Mouse (Mus musculus) CH12.LX (cell line): ENCODE data around the gene Lce1d. TPM values are rescaled to one million over a fixed set of nuclear protein-coding genes. Genes with fewer than 3 reads are reported as not detected.
"Not testable (repeated sequence)": the region's sequence is repeated elsewhere in the genome, so short reads cannot be mapped to it uniquely, and the experiment has no call there.

Experiments
- DNase-seq: peaks from one replicate; pipeline ENCODE4 v3.0.0-alpha.2; 2013; ENCODE audit errors: extremely low read depth
- H3K27ac ChIP-seq: 2 replicates; pipeline ENCODE4 v1.5.1; 2012; ENCODE audit warnings: low read depth, mild to moderate bottlenecking, control low read depth, moderate library complexity; ENCODE audit not compliant: insufficient read depth
- H3K27me3 ChIP-seq: replicated peaks from 2 replicates; pipeline ENCODE3; 2012; ENCODE audit warnings: inconsistent platforms
- H3K36me3 ChIP-seq, 2 experiments: replicated peaks in 1 of 2; 2 replicates each; pipeline versions ENCODE3 to v1.6.1; 2012; ENCODE audit warnings: inconsistent platforms in 1 of 2, low read length in 1 of 2, mild to moderate bottlenecking in 1 of 2, mixed read lengths in 1 of 2, moderate library complexity in 1 of 2; ENCODE audit not compliant: control insufficient read depth in 1 of 2, insufficient read depth in 1 of 2
- H3K4me1 ChIP-seq, 2 experiments: 2 replicates each; pipeline ENCODE4 v1.6.1; 2012; ENCODE audit warnings: inconsistent platforms in 1 of 2, moderate library complexity in 1 of 2; ENCODE audit not compliant: insufficient read depth in 2 of 2, control insufficient read depth in 1 of 2
- H3K4me2 ChIP-seq: 2 replicates; pipeline ENCODE4 v1.6.1; 2012; ENCODE audit warnings: low read depth, mild to moderate bottlenecking, control low read depth; ENCODE audit not compliant: poor library complexity, insufficient read depth, severe bottlenecking
- H3K4me3 ChIP-seq, 3 experiments: fragments of 150-350 bp in 1 of 3; sonication (generic) in 1 of 3; replicated peaks in 1 of 3; 2 replicates each; pipeline versions ENCODE3 to v1.5.1; 2011 to 2012; ENCODE audit warnings: low read depth in 2 of 3, low read length in 2 of 3, mild to moderate bottlenecking in 2 of 3, moderate library complexity in 2 of 3, control low read depth in 1 of 3, improper control_type of control experiment in 1 of 3, inconsistent platforms in 1 of 3, mixed read lengths in 1 of 3; ENCODE audit not compliant: poor library complexity in 1 of 3
- H3K79me2 ChIP-seq: replicated peaks from 2 replicates; pipeline ENCODE4 v1.6.1; 2012; ENCODE audit warnings: mild to moderate bottlenecking, moderate library complexity; ENCODE audit not compliant: control insufficient read depth, poor library complexity, insufficient read depth, severe bottlenecking; ENCODE audit errors: extremely low read depth
- H3K9ac ChIP-seq: 2 replicates; pipeline ENCODE4 v1.6.1; 2012; ENCODE audit warnings: low read depth, mild to moderate bottlenecking, control low read depth, moderate library complexity; ENCODE audit not compliant: insufficient read depth
- H3K9me3 ChIP-seq: replicated peaks from 2 replicates; pipeline ENCODE3; 2012; ENCODE audit warnings: low read length, inconsistent platforms, mixed read lengths
- BHLHE40 ChIP-seq: IDR thresholded peaks from 2 replicates; pipeline ENCODE4 v1.6.1; 2011; ENCODE audit warnings: mild to moderate bottlenecking, low read depth, low read length, improper control_type of control experiment
- CHD1 ChIP-seq: IDR thresholded peaks from 2 replicates; pipeline ENCODE4 v1.6.1; 2012; ENCODE audit warnings: low read depth, low read length, improper control_type of control experiment, inconsistent platforms
- E2F4 ChIP-seq: IDR thresholded peaks from 2 replicates; pipeline ENCODE4 v1.6.1; 2011; ENCODE audit warnings: low read depth, low read length, improper control_type of control experiment; ENCODE audit not compliant: insufficient replicate concordance
- ETS1 ChIP-seq: conservative IDR thresholded peaks from 2 replicates; pipeline ENCODE4 v1.6.1; 2012; ENCODE audit warnings: low read depth, mild to moderate bottlenecking, inconsistent platforms, low read length, improper control_type of control experiment, moderate library complexity
- GABPA ChIP-seq: IDR thresholded peaks from 2 replicates; pipeline ENCODE4 v1.6.1; 2012; ENCODE audit warnings: low read depth, low read length, improper control_type of control experiment, inconsistent platforms; ENCODE audit not compliant: insufficient replicate concordance
- JUND ChIP-seq: conservative IDR thresholded peaks from 2 replicates; pipeline ENCODE4 v1.6.1; 2011; ENCODE audit warnings: low read depth, low read length, improper control_type of control experiment
- KAT2A ChIP-seq: IDR thresholded peaks from 2 replicates; pipeline ENCODE4 v1.6.1; 2012; ENCODE audit warnings: low read length, improper control_type of control experiment, inconsistent platforms; ENCODE audit not compliant: insufficient replicate concordance
- MAX ChIP-seq: IDR thresholded peaks from 2 replicates; pipeline ENCODE4 v1.6.1; 2011; ENCODE audit warnings: low read length, improper control_type of control experiment
- MAZ ChIP-seq: IDR thresholded peaks from 2 replicates; pipeline ENCODE4 v1.6.1; 2012; ENCODE audit warnings: low read depth, mild to moderate bottlenecking, inconsistent platforms, low read length, improper control_type of control experiment, moderate library complexity
- MEF2A ChIP-seq: IDR thresholded peaks from 2 replicates; pipeline ENCODE4 v1.6.1; 2014; ENCODE audit warnings: low read depth, mild to moderate bottlenecking, inconsistent platforms, low read length, improper control_type of control experiment, borderline replicate concordance
- MXI1 ChIP-seq: IDR thresholded peaks from 2 replicates; pipeline ENCODE4 v1.6.1; 2011; ENCODE audit warnings: mild to moderate bottlenecking, low read depth, low read length, improper control_type of control experiment
- NRF1 ChIP-seq: IDR thresholded peaks from 2 replicates; pipeline ENCODE4 v1.6.1; 2014; ENCODE audit warnings: low read depth, mild to moderate bottlenecking, inconsistent platforms, low read length, improper control_type of control experiment, moderate library complexity
- PAX5 ChIP-seq: IDR thresholded peaks from 2 replicates; pipeline ENCODE4 v1.6.1; 2012; ENCODE audit warnings: low read length, inconsistent platforms, mixed read lengths
- POLR2A ChIP-seq: IDR thresholded peaks from 2 replicates; pipeline ENCODE4 v1.6.1; 2011; ENCODE audit warnings: low read depth, mild to moderate bottlenecking, improper control_type of control experiment, low read length
- RCOR1 ChIP-seq: conservative IDR thresholded peaks from 2 replicates; pipeline ENCODE4 v1.6.1; 2012; ENCODE audit warnings: low read depth, mild to moderate bottlenecking, inconsistent platforms, low read length, improper control_type of control experiment
- SIN3A ChIP-seq: IDR thresholded peaks from 2 replicates; pipeline ENCODE4 v1.6.1; 2012; ENCODE audit warnings: low read length, improper control_type of control experiment, inconsistent platforms
- SMC3 ChIP-seq: IDR thresholded peaks from 2 replicates; pipeline ENCODE4 v1.6.1; 2011; ENCODE audit warnings: low read depth, low read length, improper control_type of control experiment
- TBP ChIP-seq: conservative IDR thresholded peaks from 2 replicates; pipeline ENCODE4 v1.6.1; 2011; ENCODE audit warnings: low read depth, low read length, improper control_type of control experiment
- TCF12 ChIP-seq: IDR thresholded peaks from 2 replicates; pipeline ENCODE4 v1.6.1; 2014; ENCODE audit warnings: low read depth, mild to moderate bottlenecking, inconsistent platforms, low read length, improper control_type of control experiment
- UBTF ChIP-seq: IDR thresholded peaks from 2 replicates; pipeline ENCODE4 v1.6.1; 2012; ENCODE audit warnings: low read depth, mild to moderate bottlenecking, inconsistent platforms, low read length, improper control_type of control experiment, moderate library complexity
- USF1 ChIP-seq: IDR thresholded peaks from 2 replicates; pipeline ENCODE4 v1.6.1; 2014; ENCODE audit warnings: low read depth, mild to moderate bottlenecking, inconsistent platforms, low read length, improper control_type of control experiment
- ZKSCAN1 ChIP-seq: IDR thresholded peaks from 2 replicates; pipeline ENCODE4 v1.6.1; 2012; ENCODE audit warnings: low read depth, inconsistent platforms, low read length, improper control_type of control experiment, borderline replicate concordance
- ZMIZ1 ChIP-seq: IDR thresholded peaks from 2 replicates; pipeline ENCODE4 v1.6.1; 2012; ENCODE audit warnings: low read depth, mild to moderate bottlenecking, inconsistent platforms, low read length, improper control_type of control experiment
- dilution Hi-C: fragments of 300-500 bp; cut with MboI; formaldehyde crosslinking; loops from 2 replicates; pipeline ENCODE4 v1.14.3; 2020; ENCODE audit warnings: low sequenced_read_pairs; ENCODE audit not compliant: extremely low pct_unique_long_range_greater_than_20kb, extremely low pct_ligation_motif_present
- in situ Hi-C: fragments of 300-500 bp; cut with MboI; formaldehyde crosslinking; loops from 3 replicates; pipeline ENCODE4 v1.14.3; 2019; ENCODE audit warnings: low sequenced_read_pairs, low pct_ligation_motif_present, low pct_unique_long_range_greater_than_20kb, mixed read lengths
- polyA plus RNA-seq: library from polyadenylated mRNA; unstranded; fragments of >175 nt; gene quantifications from 2 replicates; pipeline ENCODE4 v1.2.1, GENCODE M21; 2012; ENCODE audit warnings: low read depth; ENCODE audit not compliant: insufficient read length
- total RNA-seq, 2 experiments: library from RNA; depleted of rRNA; stranded (reverse); fragments of 300-350 nt in 1 of 2; fragments of >200 nt in 1 of 2; gene quantifications; 2 replicates each; pipeline ENCODE4 v1.2.3; 2012 to 2014

Lce1d gene
- total and polyA plus RNA-seq, 3 experiments = not detected

GRCm38 (mm10) chr3:92691688-92692087 is 4.7 kb upstream of the Lce1d start:
- H3K4me1 ChIP-seq = no peaks in the 10 kb centered on the region
- no peaks in the 10 kb centered on the region for H3K79me2 ChIP-seq
- in situ Hi-C loops = no loop called here
- no peak overlapping the region for H3K4me2 ChIP-seq
- no peaks in the 10 kb centered on the region for H3K9me3 ChIP-seq
- TF ChIP-seq MAX (no peak), SMC3 (no peak), MXI1 (no peak), KAT2A (no peak), CHD1 (no peak), NRF1 (no peak), ETS1 (no peak), PAX5 (no peak), JUND (no peak), POLR2A (no peak), ZKSCAN1 (no peak)
- TF ChIP-seq, all 38 proteins: peak for 0
- dilution Hi-C loops = no loop called here
- Histone ChIP-seq H3K27me3 (no peaks in the 10 kb centered on the region), H3K4me3 (no peak overlapping the region), H3K9ac (no peak overlapping the region), H3K27ac (no peak overlapping the region), H3K36me3 (no peaks in the 10 kb centered on the region)
- DNase-seq = no peak

GRCm38 (mm10) chr3:92689154-92689553 is 2.1 kb upstream of the Lce1d start:
- dilution Hi-C loops, H3K79me2 ChIP-seq, DNase-seq, H3K9me3 ChIP-seq, H3K4me2 ChIP-seq, H3K9ac ChIP-seq, H3K36me3 ChIP-seq, in situ Hi-C loops, H3K27ac ChIP-seq, H3K4me1 ChIP-seq, H3K4me3 ChIP-seq, H3K27me3 ChIP-seq: not testable (repeated sequence)

- Histone ChIP-seq H3K27me3 (no peaks in the 10 kb centered on the region), H3K4me3 (no peak within 1 kb of the TSS), H3K79me2 (no peaks in the 10 kb centered on the region), H3K4me1 (no peaks in the 10 kb centered on the region), H3K9me3 (no peaks in the 10 kb centered on the region), H3K9ac (no peak within 1 kb of the TSS), H3K36me3 (no peaks in the 10 kb centered on the region), H3K4me2 (no peak within 1 kb of the TSS), H3K27ac (no peak within 1 kb of the TSS)
- in situ Hi-C loops (no loop called here), dilution Hi-C loops (no loop called here)
- TF ChIP-seq GABPA = no peak
- no peak for TF ChIP-seq TBP
- no peak for TF ChIP-seq POLR2A
- TF ChIP-seq RCOR1 = no peak
- TF ChIP-seq SIN3A = no peak
- TF ChIP-seq MEF2A = no peak
- TF ChIP-seq MAZ = no peak
- TF ChIP-seq ZMIZ1 = no peak
- no peak for TF ChIP-seq TCF12
- no peak for TF ChIP-seq JUND
- no peak for TF ChIP-seq BHLHE40
- TF ChIP-seq USF1 = no peak
- no peak for TF ChIP-seq E2F4
- TF ChIP-seq UBTF = no peak
- no peak for DNase-seq
These were observed 8.1 kb downstream of the Lce1d start, which contains the start of gene Lce1c for GRCm38 (mm10) chr3:92678947-92679346. TSS of gene Lce1c (plus strand) at chr3:92679247.
